Mouse (Mus musculus) intestine, embryonic 15.5 days (tissue): ENCODE results near the gene Nlrp4e. TPM values are rescaled to one million over a fixed set of nuclear protein-coding genes. Genes with fewer than 3 reads are reported as not detected.
"Not testable (repeated sequence)": the region's sequence is repeated elsewhere in the genome, so short reads cannot be mapped to it uniquely, and the experiment has no call there.

Experiments
- ATAC-seq: fragments of 200-750 bp; cut with Nextera tagmentation; 2 replicates; pipeline ENCODE4 v1.8.0; 2017; ENCODE audit warnings: moderate TSS enrichment, moderate library complexity
- H3K27ac ChIP-seq: fragments of 300-500 bp; sonication (generic); 2 replicates; pipeline ENCODE4 v1.5.1; 2015; ENCODE audit warnings: mild to moderate bottlenecking, inconsistent platforms
- H3K27me3 ChIP-seq: fragments of 300-500 bp; sonication (generic); replicated peaks from 2 replicates; pipeline ENCODE4 v1.6.1; 2015; ENCODE audit warnings: inconsistent platforms
- H3K36me3 ChIP-seq: fragments of 300-500 bp; sonication (generic); 2 replicates; pipeline ENCODE4 v1.6.1; 2015; ENCODE audit warnings: inconsistent platforms
- H3K4me1 ChIP-seq: fragments of 300-500 bp; sonication (generic); replicated peaks from 2 replicates; pipeline ENCODE4 v1.6.1; 2015; ENCODE audit warnings: inconsistent platforms
- H3K4me2 ChIP-seq: fragments of 300-500 bp; sonication (generic); replicated peaks from 2 replicates; pipeline ENCODE4 v1.6.1; 2015; ENCODE audit warnings: mild to moderate bottlenecking, inconsistent platforms
- H3K4me3 ChIP-seq: fragments of 300-500 bp; sonication (generic); replicated peaks from 2 replicates; pipeline ENCODE4 v1.5.1; 2015; ENCODE audit warnings: inconsistent platforms
- H3K9ac ChIP-seq: fragments of 300-500 bp; sonication (generic); 2 replicates; pipeline ENCODE4 v1.6.1; 2015; ENCODE audit warnings: inconsistent platforms
- H3K9me3 ChIP-seq: fragments of 300-500 bp; sonication (generic); 2 replicates; pipeline ENCODE4 v1.6.1; 2016; ENCODE audit warnings: inconsistent platforms
- WGBS: fragments of 180-500 bp; shearing (Covaris S2); methylation state at CpG from one replicate; pipeline ENCODE4 v1.1.7; 2015; 5-methylcytosine and 5-hydroxymethylcytosine counted together
- polyA plus RNA-seq: library from polyadenylated mRNA; unstranded; fragments of >200 nt; fragmentation: Nextera tagmentation; extraction: Ambion mirVana; gene quantifications from 2 replicates; pipeline ENCODE4 v1.2.1, GENCODE M21; 2015

The Nlrp4e gene
- polyA plus RNA-seq = not detected in 2 replicates

DNA sequence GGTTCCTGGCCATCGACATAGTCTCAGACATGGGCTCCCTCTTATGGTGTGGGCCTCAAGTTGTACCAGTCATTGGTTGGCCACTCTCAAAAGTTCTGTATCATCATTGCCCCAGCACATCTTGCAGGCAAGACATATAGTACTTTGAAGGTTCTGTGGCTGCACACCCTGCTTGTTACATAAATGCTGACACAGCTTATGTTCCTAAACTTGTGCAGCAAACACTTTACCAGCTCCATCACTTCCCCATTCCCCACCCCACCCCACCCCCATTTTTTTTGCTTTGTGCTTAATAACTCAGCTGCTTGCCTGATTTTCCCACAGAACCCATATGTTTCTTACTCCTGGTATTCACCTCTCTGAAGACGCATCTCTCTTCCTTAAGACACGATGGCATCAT lies at the start of gene Nlrp4e:
Nlrp4e (plus strand) TSS at position 301 of the 400 bp plus-strand sequence.
- WGBS = 79% methylated on average over 3 of the region's 3 CpGs
- not testable (repeated sequence) for H3K4me2 ChIP-seq, H3K4me1 ChIP-seq, H3K27ac ChIP-seq, H3K36me3 ChIP-seq, H3K4me3 ChIP-seq, ATAC-seq, H3K27me3 ChIP-seq, H3K9ac ChIP-seq, H3K9me3 ChIP-seq

DNA sequence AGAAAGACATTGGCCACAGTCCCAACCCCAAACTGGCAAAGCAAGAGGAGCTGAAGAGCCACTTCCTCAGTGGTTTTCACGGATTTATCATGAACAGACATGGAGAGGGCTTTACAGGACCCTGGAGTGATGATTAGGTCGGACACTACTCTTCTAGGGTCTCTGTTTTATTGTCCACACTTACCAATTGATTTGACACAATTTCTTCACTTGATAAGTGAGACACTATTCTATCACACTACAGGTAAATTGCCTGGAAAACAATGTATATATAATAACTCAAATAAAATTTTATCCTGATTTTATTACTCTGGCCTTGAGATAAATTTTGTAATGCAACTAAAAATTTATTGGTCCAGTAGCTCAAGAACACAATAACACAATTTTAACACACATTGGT lies 49.4 kb upstream of the Nlrp4e start, which contains the start of gene Vmn1r166:
Vmn1r166 (minus strand) TSS at position 101 of the 400 bp plus-strand sequence.
- H3K27me3 ChIP-seq, H3K27ac ChIP-seq, H3K4me3 ChIP-seq, H3K4me2 ChIP-seq, H3K9ac ChIP-seq, H3K4me1 ChIP-seq, ATAC-seq, H3K36me3 ChIP-seq, H3K9me3 ChIP-seq: not testable (repeated sequence)
- WGBS = no CpG with 5 or more reads among the region's 2 CpGs

DNA sequence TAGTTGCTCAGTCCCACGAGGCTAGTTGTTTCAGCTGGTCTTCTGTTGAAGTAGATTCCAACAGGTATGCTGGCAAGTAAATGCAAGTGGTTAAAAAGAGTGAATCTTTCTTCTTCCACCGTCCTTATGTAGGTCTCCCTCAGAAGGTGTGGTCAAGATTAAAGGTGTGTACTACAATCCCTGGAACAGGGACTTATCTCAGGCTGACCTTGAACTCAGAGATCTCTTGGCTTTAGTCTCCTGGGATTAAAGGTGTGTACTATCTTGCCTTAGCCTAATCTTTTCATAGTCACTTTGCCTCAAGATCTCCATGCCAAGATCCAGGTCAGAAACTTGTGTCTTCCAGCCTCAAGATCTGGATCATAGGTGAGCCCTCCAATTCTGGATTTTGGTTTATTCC lies 22.2 kb upstream of the Nlrp4e start, which contains the start of gene Gm6902:
Gm6902 (minus strand) TSS at position 101 of the 400 bp plus-strand sequence.
- not testable (repeated sequence) for H3K36me3 ChIP-seq, H3K4me1 ChIP-seq, H3K27me3 ChIP-seq, H3K27ac ChIP-seq, H3K9ac ChIP-seq, H3K4me3 ChIP-seq, ATAC-seq, H3K9me3 ChIP-seq, H3K4me2 ChIP-seq
- no CpG with 5 or more reads among the region's 2 CpGs for WGBS

DNA sequence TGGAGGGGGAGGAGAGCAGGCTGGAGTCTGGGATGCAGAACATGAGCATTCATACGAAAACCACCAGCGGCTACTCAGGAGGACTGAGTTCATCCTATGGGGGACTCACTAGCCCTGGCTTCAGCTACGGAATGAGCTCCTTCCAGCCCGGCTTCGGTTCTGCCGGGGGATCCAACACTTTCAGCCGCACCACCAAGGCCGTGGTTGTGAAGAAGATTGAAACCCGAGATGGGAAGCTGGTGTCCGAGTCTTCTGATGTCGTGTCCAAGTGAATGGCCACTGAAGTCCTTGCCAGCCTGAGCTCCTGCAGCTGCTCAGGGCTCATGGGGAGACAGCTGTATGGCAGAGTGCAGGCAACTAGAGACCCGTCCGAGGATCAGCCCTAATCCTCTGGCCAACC lies 57.3 kb downstream of the Nlrp4e start:
- WGBS = 96% methylated on average over 13 of the region's 13 CpGs
- H3K4me2 ChIP-seq, H3K36me3 ChIP-seq, H3K27me3 ChIP-seq, H3K27ac ChIP-seq, H3K4me3 ChIP-seq, H3K9me3 ChIP-seq, ATAC-seq, H3K9ac ChIP-seq, H3K4me1 ChIP-seq: not testable (repeated sequence)

DNA sequence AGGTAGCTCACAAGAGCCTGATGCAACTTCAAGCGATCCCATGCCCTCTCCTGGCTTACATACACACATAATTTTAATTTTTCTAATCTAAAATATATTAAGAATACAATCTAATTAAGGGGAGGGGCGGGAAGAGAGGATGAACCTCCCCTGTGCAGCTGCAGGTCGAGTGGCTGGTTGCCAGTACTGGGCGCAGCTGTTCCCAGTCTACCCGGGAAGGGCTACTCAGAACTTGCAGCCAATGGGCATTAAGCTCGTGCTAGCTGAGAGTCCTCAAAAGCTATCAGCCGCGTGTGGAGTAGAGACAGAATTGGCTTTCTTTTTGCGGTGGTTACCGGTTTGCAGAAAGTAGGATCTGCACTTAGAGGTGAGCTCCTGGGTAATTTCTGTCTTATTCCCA lies 84.6 kb downstream of the Nlrp4e start, which contains the start of gene Nlrp5:
Nlrp5 (plus strand) TSS at position 301 of the 400 bp plus-strand sequence.
- Histone ChIP-seq H3K36me3 (no peaks in the 10 kb centered on the region), H3K4me1 (no peaks in the 10 kb centered on the region), H3K9me3 (no peaks in the 10 kb centered on the region), H3K4me2 (no peak within 1 kb of the TSS), H3K27me3 (no peaks in the 10 kb centered on the region), H3K9ac (no peak within 1 kb of the TSS), H3K4me3 (no peak within 1 kb of the TSS), H3K27ac (no peak within 1 kb of the TSS)
- WGBS = 68% methylated on average over 10 of the region's 10 CpGs
- ATAC-seq = no peak

Other genes with a start within 250 kb of the Nlrp4e start
- not detected in 2 replicates for gene Vmn1r163, start 245.7 kb upstream of the Nlrp4e start, polyA plus RNA-seq
- not detected in 2 replicates for gene Gm8720, start 233.7 kb upstream of the Nlrp4e start, polyA plus RNA-seq
- gene Gm10662, start 156.7 kb upstream of the Nlrp4e start, polyA plus RNA-seq = not detected in 2 replicates
- not detected in 2 replicates for gene Vmn1r165, start 83.9 kb upstream of the Nlrp4e start, polyA plus RNA-seq
- gene Vmn1r166, start 49.5 kb upstream of the Nlrp4e start, polyA plus RNA-seq = not detected in 2 replicates
- gene Gm6902, start 22.3 kb upstream of the Nlrp4e start, polyA plus RNA-seq = not detected in 2 replicates
- not detected in 2 replicates for gene Nlrp5, start 84.7 kb downstream of the Nlrp4e start, polyA plus RNA-seq
- gene Vmn1r167, start 206.0 kb downstream of the Nlrp4e start, polyA plus RNA-seq = not detected in 2 replicates
- not detected in 2 replicates for gene Vmn1r168, start 238.5 kb downstream of the Nlrp4e start, polyA plus RNA-seq